Mouse (Mus musculus) bone marrow, adult 2 months (tissue): ENCODE measurements around the gene Mpp1. TPM values are rescaled to one million over a fixed set of nuclear protein-coding genes. Genes with fewer than 3 reads are reported as not detected.

Experiments used
- H3K27ac ChIP-seq: fragments of 200-500 bp; 2 replicates; pipeline ENCODE4 v1.5.1; 2012; ENCODE audit warnings: low read depth, mild to moderate bottlenecking, control low read depth, inconsistent platforms, low read length; ENCODE audit not compliant: control insufficient read depth, poor library complexity, insufficient read depth
- H3K4me1 ChIP-seq: fragments of 200-500 bp; 2 replicates; pipeline ENCODE4 v1.6.1; 2011; ENCODE audit warnings: low read length; ENCODE audit not compliant: control insufficient read depth, insufficient read depth
- H3K4me3 ChIP-seq: fragments of 200-500 bp; replicated peaks from 2 replicates; pipeline ENCODE3; 2011; ENCODE audit warnings: mild to moderate bottlenecking, low read depth, low read length, control low read depth; ENCODE audit not compliant: control insufficient read depth
- CTCF ChIP-seq: fragments of 200-500 bp; IDR thresholded peaks from 2 replicates; pipeline ENCODE4 v1.5.1; 2011; ENCODE audit warnings: low read length, control low read depth; ENCODE audit not compliant: control insufficient read depth, insufficient read depth
- POLR2A ChIP-seq: fragments of 200-500 bp; IDR thresholded peaks from 2 replicates; pipeline ENCODE4 v1.6.1; 2011; ENCODE audit warnings: low read depth, mild to moderate bottlenecking, control low read depth, low read length, borderline replicate concordance; ENCODE audit not compliant: control insufficient read depth
- WGBS: fragments of 180-500 bp; shearing (Covaris S2); methylation state at CpG from one replicate; pipeline ENCODE4 v1.1.7; 2018; 5-methylcytosine and 5-hydroxymethylcytosine counted together
- polyA plus RNA-seq: library from polyadenylated mRNA; stranded (reverse); fragments of >200 nt; gene quantifications from 2 replicates; pipeline ENCODE4 v1.2.4, GENCODE M21; 2011; ENCODE audit warnings: low replicate concordance; ENCODE audit not compliant: missing spikeins, insufficient read depth, insufficient read length

The Mpp1 gene
- polyA plus RNA-seq, 1 experiment: 64.2 TPM

DNA sequence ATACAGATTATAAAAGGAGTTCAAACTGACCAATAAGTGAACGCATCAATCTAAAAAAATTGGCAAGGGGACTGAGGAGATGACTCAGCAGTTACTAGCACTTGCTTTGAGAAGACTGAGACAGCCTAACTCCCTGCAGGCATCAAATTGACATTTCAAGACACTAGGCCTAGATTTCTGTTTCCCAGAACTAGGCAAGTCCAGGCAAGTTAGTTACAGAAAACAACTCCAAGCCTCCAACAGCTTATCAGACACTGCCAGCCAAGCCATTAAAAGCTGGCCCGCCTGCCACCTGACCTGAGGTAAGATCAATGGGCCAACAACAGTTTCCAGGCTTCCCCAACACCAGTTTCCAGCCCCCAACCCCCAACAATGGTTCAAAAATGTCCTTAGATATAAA, 6.9 kb upstream of the Mpp1 start:
- Histone ChIP-seq H3K27ac (no peak overlapping the region), H3K4me1 (no peaks in the 10 kb centered on the region), H3K4me3 (no peak overlapping the region)
- WGBS: 57% methylated on average over 2 of the region's 2 CpGs
- no peak for TF ChIP-seq CTCF
- TF ChIP-seq POLR2A: no peak

DNA sequence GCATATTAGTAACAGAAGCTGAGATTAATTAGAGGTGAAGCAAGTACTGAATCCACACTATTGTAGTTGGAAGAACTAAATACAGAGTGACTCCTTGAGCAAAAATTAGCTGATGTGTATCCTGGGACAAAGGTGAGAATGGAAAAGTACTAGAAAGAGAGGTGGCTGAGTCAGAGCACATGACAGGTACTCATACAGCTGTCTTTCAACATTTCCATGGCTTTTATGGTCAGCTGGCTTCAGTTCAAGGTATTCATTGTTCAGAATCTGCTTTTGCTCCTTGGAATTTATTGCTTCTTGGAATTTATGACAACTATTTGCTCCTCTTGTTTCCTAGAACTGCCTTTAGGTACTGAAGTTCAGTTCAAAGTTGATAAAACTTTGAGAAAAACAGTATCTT, 6.1 kb upstream of the Mpp1 start:
- Histone ChIP-seq H3K4me1 (no peaks in the 10 kb centered on the region), H3K4me3 (no peak overlapping the region), H3K27ac (no peak overlapping the region)
- TF ChIP-seq CTCF: no peak
- no peak for TF ChIP-seq POLR2A

DNA sequence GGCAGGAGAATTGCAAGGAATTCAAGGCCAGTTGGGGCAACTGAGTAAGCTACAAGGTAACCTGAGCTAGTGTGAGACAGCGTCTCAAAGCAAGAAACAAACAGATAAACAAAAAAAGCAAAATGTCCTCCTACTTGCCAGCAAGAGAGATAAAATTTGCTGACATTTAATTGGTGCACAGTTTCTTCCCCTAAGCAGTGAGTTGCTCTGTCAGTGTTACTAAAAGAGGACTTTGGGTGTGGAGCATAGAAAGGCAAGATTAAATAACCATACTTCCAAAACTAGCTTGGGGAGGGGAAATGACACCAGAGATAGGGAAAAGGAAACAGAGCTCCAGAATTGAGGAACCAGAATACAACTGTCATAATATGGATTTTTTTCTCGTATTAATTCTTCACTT, 1.3 kb downstream of the Mpp1 start:
- WGBS: 21% methylated on average over 2 of the region's 2 CpGs
- Histone ChIP-seq H3K4me1 (no peaks in the 10 kb centered on the region; the same call in 1 of the 2 replicates), H3K27ac (peak overlapping the region; percentile 55; the same call in 1 of the 2 replicates), H3K4me3 (peak overlapping the region; percentile 84)
- TF ChIP-seq POLR2A (no peak), CTCF (no peak)

DNA sequence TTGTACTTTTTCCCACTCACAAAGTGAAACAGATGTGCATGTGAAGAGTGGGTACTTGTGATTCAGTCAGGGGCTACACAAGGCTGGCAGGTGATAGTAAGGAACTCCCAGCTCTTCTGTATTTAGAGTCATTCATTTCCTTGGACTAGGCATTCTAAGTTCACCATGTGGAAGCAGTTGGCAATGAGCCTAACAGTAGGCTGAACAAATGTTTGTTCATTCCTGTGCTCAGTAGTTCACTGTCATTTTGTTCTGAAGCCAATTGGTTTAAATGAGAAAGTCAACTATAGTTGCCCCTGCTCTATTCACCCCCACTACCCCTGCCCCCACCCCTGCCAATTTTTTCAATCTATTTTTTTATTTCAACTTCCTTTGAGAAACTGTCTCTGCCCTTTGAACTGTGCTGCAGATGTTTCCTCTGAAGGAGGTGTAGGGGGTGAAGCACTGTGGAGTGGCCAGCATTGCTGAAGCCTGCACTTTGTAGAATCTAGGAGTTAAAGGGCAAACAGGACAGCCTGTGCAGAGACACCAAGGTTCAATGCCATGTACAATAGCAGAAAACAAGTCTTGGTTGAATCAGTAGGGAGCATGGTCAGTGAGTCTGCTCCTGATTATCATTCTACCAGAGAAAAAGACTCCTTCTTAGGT, 2.4 kb downstream of the Mpp1 start:
- H3K4me3 ChIP-seq: no peak overlapping the region
- no peak for TF ChIP-seq CTCF
- no peak for TF ChIP-seq POLR2A

DNA sequence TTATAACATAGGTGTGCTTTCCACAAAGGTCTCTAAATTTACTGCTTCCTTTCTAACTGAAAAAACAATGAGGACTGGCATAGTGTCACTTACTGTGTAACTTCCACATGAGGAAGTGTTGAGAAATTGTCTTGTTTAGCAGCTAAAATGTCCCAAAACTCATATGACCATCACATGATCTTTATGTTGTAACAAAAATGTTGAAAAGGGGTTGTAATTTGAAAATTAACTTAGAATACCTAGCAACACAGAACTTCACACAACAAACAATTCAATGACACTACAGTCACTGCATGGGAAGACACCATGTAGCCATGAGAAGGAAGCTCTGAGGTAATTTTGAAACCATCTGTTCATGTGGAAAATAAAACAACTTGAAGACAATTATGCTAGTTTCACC, 3.9 kb downstream of the Mpp1 start:
- TF ChIP-seq CTCF (no peak), POLR2A (no peak)
- no peaks in the 10 kb centered on the region; the same call in 1 of the 2 replicates for H3K4me1 ChIP-seq
- H3K4me3 ChIP-seq: no peak overlapping the region
- H3K27ac ChIP-seq: no peak overlapping the region

More for the DNA sequence above, 2.4 kb downstream of the Mpp1 start:
- no peak overlapping the region for H3K27ac ChIP-seq
- H3K4me1 ChIP-seq: no peaks in the 10 kb centered on the region; the same call in 1 of the 2 replicates

DNA sequence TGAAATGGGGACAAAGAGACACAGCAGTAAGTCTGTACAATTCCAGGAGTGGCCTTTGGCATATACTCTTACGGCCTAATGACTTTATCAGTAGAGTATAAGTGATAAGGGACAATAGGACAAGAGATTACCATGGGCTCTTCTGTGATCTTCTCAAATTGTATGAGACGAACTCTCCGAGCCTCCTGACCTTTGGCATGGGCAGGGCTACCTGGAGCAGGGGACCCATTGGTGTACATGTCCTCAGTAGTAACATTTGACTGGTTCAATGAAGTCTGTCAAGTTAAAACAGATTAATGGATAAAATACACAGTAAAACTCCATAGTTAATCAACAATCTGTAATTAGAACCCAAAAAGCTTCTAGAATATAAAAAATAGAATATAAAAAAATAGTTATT, 5.2 kb downstream of the Mpp1 start:
- H3K4me1 ChIP-seq: no peaks in the 10 kb centered on the region; the same call in 1 of the 2 replicates
- TF ChIP-seq POLR2A (no peak), CTCF (no peak)
- no peak overlapping the region for H3K27ac ChIP-seq
- 79% methylated on average over 3 of the region's 3 CpGs for WGBS
- H3K4me3 ChIP-seq: no peak overlapping the region

DNA sequence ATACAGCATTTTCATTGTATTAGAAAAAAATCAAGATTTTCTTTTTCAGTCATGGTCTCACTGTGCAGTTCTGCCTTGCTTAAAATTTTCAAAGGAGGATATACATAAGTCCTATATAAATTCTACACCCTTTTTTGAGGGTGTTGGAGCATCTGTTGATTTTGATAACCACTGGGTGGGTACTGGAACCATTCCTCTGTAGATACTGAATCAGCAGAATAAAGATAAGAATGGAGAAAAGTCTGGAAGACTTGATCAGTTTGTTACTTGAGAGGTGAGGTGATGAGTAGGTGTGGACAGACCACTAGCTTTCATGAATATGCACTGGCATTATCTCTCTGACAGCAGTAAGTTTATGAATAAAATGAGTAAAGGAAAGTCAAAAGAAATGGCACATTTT, 15.3 kb downstream of the Mpp1 start:
- no peak for TF ChIP-seq POLR2A
- no peak for TF ChIP-seq CTCF
- no peak overlapping the region for H3K4me3 ChIP-seq
- no peaks in the 10 kb centered on the region for H3K4me1 ChIP-seq
- no peak overlapping the region for H3K27ac ChIP-seq

DNA sequence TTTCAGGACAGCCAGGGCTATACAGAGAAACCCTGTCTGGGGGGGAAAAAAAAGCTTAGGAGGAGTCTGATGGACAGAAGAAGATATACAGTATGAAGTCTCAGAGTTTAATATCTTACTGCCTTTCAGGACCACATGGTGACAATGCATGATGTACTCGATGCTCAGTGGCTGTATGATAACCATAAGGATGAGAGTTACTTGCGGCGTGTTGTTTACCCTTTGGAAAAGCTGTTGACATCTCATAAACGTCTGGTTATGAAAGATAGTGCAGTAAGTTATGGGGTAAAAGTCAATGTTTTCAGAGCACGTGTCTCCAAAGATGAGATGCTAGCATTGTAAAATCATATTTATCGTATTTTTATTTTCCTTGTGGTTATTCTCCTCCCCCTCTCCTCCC, 28.5 kb downstream of the Mpp1 start:
- Histone ChIP-seq H3K4me3 (no peak overlapping the region), H3K27ac (no peak overlapping the region), H3K4me1 (no peaks in the 10 kb centered on the region)
- TF ChIP-seq POLR2A (no peak), CTCF (no peak)
- 60% methylated on average over 6 of the region's 6 CpGs for WGBS

DNA sequence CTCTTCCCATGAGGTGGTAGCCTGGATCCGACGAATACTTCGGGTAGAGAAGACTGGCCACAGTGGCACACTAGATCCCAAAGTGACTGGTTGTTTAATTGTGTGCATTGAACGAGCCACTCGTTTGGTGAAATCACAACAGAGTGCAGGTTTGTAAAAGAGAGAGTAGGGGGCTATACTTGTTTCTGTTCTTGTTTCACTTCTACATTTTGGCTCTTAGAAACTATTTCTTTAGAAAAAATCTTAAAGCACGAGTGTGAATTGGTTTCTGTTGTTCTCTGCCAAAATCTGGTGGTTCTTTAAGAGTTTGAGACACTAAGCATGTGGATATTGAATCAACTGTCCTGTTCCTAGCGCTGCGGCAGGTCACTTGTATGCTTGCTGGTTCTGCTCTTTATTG, 32.0 kb downstream of the Mpp1 start:
- H3K27ac ChIP-seq: no peak overlapping the region
- 74% methylated on average over 8 of the region's 8 CpGs for WGBS
- H3K4me1 ChIP-seq: no peaks in the 10 kb centered on the region
- H3K4me3 ChIP-seq: no peak overlapping the region
- TF ChIP-seq CTCF: no peak
- no peak for TF ChIP-seq POLR2A
